Mouse (Mus musculus) gonadal fat pad, adult 2 months (tissue): ENCODE results near the gene Hist1h2bg. TPM values are rescaled to one million over a fixed set of nuclear protein-coding genes. Genes with fewer than 3 reads are reported as not detected.
"Not testable (repeated sequence)": the region's sequence is repeated elsewhere in the genome, so short reads cannot be mapped to it uniquely, and the experiment has no call there.

Source experiments
- DNase-seq: peaks from one replicate; pipeline ENCODE4 v3.0.0-alpha.2; 2012; ENCODE audit warnings: low read depth
- polyA plus RNA-seq: library from polyadenylated mRNA; depleted of rRNA; stranded (reverse); fragments of >200 nt; gene quantifications from 2 replicates; pipeline ENCODE4 v1.2.3, GENCODE M21; 2012; rRNA removed

Hist1h2bg gene
- 18.7 and 22.4 TPM in 2 replicates for polyA plus RNA-seq

DNA sequence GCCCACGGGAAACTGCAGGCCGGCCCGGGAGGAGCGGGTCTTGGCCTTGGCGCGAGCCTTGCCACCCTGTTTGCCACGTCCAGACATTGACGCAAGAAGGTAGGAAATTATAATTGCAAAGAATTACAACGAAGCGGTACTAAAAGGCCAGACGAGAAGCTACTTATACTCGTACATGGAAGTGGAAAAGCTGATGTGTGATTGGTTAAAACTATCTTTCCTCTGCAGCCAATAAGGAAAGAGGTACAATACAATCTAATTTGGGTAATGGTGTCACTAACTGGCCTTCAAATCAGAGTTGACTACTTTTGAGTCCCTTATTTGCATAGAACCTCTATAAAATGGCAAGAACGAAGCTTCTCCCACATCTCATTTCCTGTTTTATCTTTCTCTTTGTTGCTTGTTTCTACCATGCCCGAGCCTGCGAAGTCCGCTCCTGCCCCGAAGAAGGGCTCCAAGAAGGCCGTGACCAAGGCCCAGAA is at the start of gene Hist1h2bg, which contains the start of gene Hist1h2ae:
Gene Hist1h2bg (plus strand): TSS at position 375 of the 482 bp plus-strand sequence.
Gene Hist1h2ae (minus strand): TSS at position 199 of the 482 bp plus-strand sequence.
- no peak for DNase-seq

DNA sequence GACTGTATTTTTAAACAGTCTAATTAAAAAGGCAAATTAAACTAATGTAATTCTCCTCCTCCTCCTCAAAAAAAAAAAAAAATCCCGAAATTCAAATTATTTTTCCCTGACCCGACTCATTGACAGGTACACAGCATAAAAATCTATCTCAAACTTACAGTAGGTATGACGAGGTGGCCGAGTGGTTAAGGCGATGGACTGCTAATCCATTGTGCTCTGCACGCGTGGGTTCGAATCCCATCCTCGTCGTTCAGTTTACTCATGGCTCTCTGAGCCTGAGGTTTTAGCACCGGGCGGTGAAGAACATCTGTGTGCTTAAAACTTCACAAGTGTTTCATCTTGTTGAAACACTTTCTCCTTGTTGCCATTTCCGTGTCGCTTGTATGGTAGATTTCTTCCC is 49.5 kb upstream of the Hist1h2bg start:
- no peak for DNase-seq

DNA sequence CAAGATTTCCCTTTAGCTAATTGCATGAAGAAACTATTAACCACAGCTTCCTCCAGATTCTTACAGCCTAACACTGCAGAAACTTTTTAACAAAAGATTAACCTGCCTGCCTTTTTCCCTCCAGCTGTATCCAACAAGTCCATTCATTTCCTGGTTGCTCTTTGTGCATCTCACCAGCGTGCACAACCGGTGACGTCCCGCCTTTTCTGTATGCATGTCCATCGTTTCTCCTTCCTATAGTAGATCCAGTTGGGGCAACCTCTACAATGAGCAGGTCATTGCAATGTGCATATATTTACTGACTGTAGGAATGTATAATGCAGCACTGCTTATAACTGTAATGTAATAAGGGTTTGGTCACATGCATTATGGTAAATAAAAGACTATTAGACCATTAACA is 47.2 kb upstream of the Hist1h2bg start:
- no peak for DNase-seq

DNA sequence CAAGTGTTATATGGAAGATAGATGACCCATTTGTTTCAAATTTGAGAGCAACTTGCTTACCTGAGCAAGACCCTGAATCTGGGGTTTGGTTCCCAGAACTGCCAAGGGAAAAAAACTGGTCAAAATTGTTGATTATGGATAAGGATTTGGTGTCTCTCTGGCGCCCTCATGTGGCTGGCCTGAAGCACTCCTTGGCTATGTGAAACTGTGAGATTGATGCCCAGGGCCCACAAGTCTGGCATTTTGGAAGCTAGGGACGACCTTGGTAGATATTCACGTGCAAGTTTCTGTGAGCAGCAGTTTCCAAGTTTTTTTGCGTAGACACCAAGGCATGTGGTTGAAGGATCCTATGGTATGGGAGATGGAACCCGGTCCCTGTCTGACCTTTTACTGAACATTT is 46.5 kb upstream of the Hist1h2bg start:
- DNase-seq, result no peak

DNA sequence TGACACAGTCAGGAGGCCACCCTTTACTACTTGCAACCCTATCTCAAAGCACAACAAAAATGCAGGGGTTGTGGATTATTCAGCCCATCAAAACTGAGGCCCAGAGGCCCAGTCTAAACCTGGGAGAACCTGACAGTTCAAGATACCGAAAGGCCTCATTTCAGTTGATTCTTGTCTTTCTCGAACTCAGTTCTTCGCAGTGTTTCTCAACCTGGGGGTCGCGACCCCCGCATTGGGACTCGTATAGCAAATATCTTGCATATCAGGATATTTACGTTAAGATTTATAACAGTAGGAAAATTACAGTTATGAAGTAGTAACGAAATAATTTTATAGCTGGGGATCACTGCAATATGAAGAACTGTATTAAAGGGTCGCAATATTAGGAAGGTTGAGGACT is 45.3 kb upstream of the Hist1h2bg start:
- DNase-seq, result no peak

DNA sequence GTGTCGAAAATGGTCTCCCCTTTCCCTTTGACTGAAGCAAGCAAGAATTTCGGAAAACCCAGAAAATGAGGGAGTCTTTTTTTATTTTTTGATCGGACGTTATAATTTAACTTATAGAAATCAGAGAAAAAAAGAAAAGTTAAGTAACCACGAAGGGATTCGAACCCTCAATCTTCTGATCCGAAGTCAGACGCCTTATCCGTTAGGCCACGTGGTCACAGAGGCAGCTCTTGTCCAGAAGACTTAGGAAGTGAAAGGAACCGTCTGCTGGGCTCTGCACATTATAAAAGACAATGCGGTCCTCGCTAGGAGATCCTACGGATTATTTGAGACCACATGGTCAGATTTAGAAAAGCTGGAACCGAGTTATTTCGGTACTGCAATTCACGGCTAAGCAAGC is 44.9 kb upstream of the Hist1h2bg start:
- no peak for DNase-seq

DNA sequence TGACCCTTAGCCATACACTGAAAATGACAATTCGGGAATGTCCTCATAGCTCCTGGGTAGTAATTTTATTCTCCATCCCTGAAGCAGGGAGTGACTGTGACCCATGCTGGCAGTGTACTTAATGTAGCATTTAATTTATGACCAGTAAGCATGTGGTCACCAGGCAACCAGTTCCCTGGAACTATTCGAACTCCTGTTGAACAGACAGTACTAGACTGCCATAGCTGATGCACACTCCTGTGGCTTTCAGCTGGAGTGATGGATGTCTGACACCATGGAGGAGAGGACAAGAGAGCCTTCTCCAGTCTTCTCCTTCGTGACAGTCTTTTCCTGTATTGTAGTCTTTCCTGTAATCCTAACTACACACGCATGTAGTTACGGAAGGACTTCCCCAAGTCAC is 42.2 kb upstream of the Hist1h2bg start:
- DNase-seq, result no peak

DNA sequence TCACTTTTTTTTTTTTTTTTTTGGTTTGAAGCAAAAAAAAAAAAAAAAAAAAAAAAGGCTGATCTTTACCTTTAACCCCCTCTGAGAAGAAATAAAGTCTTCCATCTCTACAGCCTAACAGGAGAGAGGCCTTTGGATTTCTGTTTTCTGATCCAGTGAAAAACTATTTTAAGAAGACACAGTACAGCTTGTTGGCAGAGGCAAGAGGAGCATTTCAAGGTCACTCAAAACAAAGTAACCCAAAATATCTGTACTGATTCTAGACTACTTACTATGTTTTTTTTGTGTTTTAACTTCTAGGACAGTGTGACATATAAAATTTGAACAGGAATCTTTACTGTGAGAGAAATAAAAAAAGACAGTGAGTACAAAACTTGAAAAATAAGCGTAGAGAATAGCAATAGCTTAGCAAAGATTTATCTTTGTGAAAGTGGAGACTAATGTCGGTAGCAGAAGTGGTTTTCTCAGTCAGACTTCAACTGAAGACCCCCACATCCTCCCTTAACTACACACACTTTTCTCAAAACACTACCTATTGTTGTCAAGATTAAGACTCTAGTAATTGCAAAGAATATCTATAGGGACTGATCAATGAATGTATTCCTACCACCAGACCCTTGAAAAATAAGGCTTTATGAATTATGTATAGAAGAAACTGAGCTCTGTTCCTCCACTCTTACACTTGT is 41.6 kb upstream of the Hist1h2bg start:
- no peak for DNase-seq

DNA sequence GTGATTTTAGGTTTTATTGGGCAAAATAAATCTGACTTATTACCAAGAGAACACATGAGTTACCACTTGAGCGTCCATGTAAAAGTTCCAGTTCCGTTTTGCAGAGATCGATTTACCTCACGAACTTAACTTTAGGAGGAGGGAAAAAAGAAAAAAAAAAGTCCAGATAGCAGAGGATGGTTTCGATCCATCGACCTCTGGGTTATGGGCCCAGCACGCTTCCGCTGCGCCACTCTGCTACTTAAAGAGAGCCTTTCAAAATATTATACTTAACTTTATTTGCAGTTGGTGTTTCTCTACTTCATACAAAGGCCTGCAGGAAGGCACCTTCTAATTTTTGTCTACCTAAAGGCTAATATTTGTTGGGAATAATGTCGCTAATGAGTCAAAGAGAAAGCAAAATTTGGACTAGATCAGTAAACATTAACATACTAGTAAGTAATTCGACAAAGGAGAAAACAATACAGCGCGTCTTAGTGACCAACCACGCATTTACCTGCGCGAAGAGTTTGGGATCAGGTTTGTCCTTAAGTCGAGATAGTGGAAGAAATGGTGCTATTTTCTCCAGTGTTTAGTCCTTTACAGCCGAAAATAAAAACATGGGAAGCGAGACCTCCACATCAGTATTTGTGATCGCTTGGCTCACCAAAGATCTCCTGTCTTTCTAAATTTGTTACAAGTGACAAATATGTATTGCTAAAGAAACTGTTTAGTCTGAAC is 40.9 kb upstream of the Hist1h2bg start:
- DNase-seq, result no peak

DNA sequence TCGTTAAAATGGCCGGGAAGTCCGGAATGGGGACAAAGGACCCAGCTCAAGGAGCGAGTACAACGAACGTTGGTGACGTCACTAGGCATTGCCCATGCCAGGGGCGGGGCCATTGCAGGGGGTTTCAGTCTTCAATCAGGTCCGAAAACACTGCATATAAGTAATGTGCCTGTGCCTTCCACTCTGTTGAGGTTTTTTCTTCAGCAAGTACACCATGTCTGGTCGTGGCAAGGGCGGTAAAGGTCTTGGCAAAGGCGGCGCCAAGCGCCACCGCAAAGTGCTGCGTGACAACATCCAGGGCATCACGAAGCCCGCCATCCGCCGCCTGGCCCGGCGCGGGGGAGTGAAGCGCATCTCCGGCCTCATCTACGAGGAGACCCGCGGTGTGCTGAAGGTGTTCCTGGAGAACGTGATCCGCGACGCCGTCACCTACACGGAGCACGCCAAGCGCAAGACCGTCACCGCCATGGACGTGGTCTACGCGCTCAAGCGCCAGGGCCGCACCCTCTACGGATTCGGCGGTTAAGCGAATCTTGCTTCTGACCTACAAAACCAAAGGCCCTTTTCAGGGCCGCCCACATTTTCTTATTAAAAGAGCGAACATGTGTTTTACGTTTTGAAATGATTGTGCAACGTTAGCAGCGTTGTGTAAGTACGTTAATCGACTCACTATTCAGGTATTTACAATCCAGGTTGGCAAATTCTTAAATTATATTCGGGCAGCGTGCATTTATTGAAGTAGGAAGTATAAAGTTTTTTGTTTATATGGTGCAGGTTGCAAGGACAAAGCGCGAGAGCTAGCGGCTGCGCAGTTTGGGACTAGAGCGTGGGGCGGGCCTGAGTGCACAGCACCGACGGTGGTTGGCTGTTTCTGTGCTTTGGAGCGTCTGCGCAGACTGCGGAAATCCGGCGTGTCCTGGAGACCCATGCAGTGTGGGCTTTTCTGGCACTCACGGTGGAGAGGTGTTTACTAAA is 40.0 kb upstream of the Hist1h2bg start, which contains the start of gene Hist1h4h:
Gene Hist1h4h (plus strand): TSS at position 150 of the 975 bp plus-strand sequence.
- no peak for DNase-seq

DNA sequence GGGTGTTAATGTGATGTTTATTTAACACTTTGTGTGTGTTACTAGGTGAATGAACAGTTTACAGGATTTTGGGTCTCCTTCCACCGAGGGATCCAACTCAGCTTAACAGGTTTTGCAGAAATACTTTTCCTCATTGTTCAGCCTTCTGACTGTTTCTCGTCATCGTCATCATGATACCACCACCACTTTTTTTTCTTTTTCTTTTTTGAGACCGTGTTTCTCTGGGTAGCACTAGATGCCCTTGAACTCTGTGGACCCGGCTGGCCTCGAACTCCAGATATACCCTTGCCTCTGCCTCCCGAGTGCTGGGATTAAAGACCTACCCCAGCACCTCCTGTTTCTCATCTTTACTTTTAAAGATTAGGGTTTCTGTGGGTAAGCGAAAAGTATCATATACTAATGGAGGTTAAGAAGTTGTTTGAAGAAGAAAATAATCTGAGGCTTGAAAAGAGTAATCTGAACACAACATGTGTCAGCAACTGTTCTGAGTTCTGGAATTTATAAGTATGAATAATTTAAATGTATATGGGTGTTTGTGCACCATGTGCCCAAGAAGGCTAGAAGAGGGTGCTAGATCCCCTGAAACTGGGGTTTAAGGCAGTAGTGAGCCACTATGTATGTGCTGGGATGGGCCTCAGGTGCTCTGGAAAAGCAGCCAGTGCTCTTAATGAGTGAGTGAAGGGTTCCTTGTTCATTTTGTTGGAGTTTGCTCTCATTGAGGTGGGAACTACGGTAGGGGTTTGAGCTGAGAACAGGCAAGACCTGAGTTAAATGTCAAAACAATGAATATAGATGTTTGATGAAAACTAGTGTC is 38.7 kb upstream of the Hist1h2bg start:
- no peak for DNase-seq

DNA sequence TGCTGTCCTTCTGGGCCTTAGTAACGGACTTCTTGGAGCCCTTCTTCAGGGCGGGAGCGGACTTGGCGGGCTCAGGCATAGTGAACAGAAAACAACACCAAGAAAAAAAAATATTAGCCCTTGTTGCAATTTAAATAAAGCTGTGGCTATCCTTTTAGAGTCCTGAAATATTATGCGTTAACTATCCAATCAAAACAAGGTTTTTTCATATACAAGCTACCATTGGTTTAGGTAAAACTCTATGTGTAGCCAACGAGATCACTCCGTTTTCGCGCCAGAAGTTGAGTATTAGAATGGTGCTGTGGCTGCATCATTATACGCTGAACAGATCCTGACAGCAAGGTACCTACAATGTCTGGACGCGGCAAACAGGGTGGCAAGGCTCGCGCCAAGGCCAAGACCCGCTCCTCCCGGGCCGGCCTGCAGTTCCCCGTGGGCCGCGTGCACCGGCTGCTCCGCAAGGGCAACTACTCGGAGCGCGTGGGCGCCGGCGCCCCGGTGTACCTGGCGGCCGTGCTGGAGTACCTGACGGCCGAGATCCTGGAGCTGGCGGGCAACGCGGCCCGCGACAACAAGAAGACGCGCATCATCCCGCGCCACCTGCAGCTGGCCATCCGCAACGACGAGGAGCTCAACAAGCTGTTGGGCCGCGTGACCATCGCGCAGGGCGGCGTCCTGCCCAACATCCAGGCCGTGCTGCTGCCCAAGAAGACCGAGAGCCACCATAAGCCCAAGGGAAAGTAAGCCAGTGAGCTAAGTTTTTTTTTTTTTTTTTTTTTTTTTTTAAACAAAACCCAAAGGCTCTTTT is 37.4 kb upstream of the Hist1h2bg start, which contains the start of gene Hist1h2af:
Gene Hist1h2af (plus strand): TSS at position 347 of the 808 bp plus-strand sequence.
- not testable (repeated sequence) for DNase-seq

DNA sequence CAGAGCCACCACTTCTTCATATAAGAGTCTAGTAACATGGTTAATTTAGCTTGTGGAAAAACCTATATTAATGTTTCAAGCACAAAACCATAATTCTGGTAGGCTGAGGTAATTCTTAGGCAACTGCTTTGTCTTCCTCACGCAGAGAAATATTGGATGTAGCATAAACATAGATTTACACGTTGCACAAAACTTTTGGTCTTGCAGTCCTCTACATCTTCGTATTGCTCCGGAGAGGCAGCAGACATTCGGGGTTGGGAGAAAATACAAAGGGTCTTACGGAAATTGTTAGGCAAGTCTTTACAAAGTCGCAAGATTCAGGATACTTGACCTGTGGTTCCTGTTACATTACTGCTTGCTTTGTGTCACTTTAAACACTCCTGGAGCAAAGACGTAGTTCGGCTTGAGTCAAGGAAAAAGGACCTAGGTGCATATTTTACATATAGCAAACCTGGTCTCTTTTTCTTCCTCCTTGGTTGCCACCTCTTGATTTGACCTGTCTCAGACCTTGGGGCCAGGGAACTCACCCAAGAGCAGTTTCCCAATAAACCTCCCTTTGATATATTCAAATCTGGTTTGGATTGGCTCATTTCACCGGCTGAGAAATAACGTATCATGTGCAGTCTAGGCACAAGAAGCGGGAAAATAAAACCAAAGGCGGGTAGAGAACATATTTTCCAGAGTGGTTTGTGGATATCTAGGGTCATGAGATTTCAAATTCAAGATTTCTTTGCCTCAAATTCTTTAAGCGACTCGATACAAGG is 36.6 kb upstream of the Hist1h2bg start:
- no peak for DNase-seq

DNA sequence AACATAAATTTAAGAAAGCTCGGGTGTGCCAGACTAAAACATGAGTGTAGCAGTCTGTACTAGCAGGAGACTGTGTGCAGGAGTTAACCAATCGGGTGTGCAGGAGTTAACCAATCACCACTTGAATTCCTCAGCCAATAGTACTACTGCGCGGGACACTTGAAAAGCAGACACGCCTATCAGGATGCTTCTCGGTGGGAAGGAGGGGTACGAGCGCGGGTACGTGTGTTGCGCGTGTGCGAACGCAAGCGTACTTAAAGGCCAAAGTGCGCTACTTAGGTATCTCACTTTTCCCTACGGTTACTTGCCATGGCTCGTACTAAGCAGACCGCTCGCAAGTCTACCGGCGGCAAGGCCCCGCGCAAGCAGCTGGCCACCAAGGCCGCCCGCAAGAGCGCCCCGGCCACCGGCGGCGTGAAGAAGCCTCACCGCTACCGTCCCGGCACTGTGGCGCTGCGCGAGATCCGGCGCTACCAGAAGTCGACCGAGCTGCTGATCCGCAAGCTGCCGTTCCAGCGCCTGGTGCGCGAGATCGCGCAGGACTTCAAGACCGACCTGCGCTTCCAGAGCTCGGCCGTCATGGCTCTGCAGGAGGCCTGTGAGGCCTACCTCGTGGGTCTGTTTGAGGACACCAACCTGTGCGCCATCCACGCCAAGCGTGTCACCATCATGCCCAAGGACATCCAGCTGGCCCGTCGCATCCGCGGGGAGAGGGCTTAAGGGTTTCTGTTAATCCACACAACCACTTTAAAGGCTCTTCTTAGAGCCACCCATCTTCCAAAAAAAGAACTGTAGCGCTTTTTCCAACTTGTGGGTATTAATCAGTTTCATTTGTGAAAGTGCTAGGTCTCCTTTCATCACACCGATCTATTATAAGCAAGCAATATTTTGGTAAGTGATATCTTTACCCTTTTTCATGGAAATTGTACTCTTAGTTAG is 35.8 kb upstream of the Hist1h2bg start, which contains the start of gene Hist1h3g:
Gene Hist1h3g (plus strand): TSS at position 286 of the 939 bp plus-strand sequence.
- not testable (repeated sequence) for DNase-seq

DNA sequence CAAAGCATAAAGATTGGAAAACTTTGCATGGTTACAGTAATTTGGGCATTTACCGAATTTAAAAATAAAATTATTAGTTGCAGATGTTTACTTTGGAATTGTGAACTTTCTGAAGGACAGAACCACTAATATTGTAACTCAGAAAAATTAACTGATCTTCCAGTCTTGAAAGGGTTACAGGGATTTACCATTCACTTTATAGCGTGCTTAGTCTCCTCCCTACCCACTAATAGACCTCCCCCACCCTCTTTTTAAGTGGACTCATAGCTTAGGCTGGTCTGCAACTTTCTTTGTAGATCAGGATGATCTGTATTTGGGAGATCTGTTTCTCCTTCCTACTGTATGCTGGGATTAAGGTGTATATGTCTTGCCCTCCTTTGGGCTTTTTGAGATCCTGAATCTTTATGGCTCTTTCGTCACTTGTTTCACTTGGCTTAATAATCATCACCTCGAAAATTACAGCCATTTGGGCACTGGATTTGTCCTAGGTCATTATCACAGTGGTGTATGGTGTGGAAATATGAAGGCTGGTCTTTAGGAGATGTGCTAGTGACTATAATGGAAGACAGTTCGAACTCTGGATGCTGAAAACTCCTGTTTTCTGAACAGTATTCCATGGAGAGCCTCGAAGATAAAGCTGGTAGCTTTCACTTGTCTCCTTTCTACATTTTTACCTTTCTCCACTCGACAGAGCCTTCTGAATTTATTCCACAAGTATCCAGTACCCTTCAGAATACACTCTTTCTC is 34.9 kb upstream of the Hist1h2bg start:
- no peak for DNase-seq

DNA sequence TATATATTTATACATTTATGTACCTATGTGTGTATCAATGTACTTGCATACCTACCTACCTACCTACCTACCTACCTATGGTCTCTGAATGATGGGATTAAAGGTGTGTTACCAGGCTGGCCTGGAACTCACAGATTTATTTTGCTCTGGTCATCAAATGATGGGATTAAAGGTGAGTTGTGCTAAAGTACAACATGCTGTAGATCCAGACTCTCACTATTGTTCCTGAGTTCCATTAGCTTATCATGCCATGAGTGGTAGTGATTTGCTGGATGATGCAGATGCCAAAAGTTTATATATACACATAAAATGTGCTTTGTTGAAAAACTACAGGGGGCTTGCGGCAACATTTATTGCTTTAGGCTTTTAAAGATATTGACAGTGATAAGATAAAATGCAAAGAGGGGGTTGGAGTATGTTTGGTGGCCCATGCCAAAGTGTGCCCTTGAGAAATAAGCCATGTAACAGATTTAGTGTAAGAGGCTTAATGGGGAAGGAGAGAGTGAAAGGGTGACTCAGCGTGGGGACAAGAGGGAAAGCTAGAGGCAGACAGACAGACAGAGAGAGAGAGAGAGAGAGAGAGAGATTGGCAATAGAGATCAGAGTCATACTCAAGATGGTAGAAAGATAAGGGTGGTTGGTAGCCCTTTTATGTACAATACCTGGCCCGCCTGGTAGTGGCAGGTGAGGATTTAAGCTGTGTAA is 34.0 kb upstream of the Hist1h2bg start:
- DNase-seq, result no peak

DNA sequence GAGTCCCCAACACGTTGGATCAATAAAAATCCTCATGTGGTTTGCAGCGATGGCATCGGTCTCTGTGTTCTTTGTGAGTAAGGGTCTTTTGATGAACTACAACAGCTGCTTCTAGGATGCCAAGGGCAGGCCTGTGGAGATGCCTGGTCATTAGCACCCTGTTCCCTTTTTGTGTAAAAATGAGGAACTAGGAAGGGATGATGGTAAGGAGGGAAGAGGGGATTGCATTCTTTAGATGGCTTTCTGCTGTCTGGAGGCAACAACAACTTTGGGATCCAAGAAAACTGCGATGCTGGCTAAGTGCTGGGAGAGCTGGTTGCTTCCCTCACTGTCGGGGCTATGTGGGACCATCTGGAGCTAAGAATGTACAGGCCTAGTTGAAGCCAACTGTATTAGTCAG is 32.9 kb upstream of the Hist1h2bg start:
- DNase-seq, result no peak
